Comparison of ENCODE assay signal across 29 mouse cellular contexts in genomic region chr19:31283617-31284016, GRCm38 (mm10).
A peak's percentile ranks its signal among the peaks of the same experiment; 100 is the strongest.
DNase-seq lines count a peak whose midpoint lies in the region; ATAC-seq and TF ChIP-seq lines count a peak whose summit lies in the region.
"Had no signal": no experiment of that assay in that cellular context is flagged by ENCODE, and none has a peak within 500 bp of the region (broad histone marks: within the 10 kb centered on the region; RNA-seq: fewer than 3 reads in every experiment).

No protein-coding gene starts in this region.

- 36% methylated on average over 2 of the region's 2 CpGs for WGBS in forebrain, embryonic 11.5 days
- 9% methylated on average over 2 of the region's 2 CpGs for WGBS in forebrain, postnatal 0 days
- WGBS in kidney, adult 2 months = 78% methylated on average over 2 of the region's 2 CpGs
- 83% methylated on average over 2 of the region's 2 CpGs for WGBS in kidney, embryonic 15.5 days
- WGBS in forebrain, embryonic 14.5 days = 12% methylated on average over 2 of the region's 2 CpGs
- 88% methylated on average over 2 of the region's 2 CpGs for WGBS in intestine, embryonic 16.5 days

- H3K27ac ChIP-seq in forebrain, embryonic 11.5 days (ENCODE audit: low read depth, low read length) = no peak overlapping the region
- H3K27ac ChIP-seq in forebrain, postnatal 0 days (ENCODE audit: low read depth, low read length) = no peak overlapping the region
- H3K27ac ChIP-seq in kidney, adult 2 months (ENCODE audit: insufficient read depth, low read depth, low read length) = no peak overlapping the region
- H3K27ac ChIP-seq in kidney, embryonic 15.5 days = no peak overlapping the region
- H3K27ac ChIP-seq in forebrain, embryonic 14.5 days (ENCODE audit: low read depth, low read length) = no peak overlapping the region
- no peak overlapping the region for H3K27ac ChIP-seq in intestine, embryonic 16.5 days (ENCODE audit: low read length)
- H3K27ac ChIP-seq: embryonic facial prominence, embryonic 10.5 days; embryonic facial prominence, embryonic 13.5 days; heart, embryonic 15.5 days; hindbrain, embryonic 10.5 days; hindbrain, embryonic 13.5 days; intestine, embryonic 15.5 days had no signal

- H3K27me3 ChIP-seq in forebrain, embryonic 11.5 days (ENCODE audit: control insufficient read depth, insufficient read depth, low read length) = no peaks in the 10 kb centered on the region
- no peaks in the 10 kb centered on the region for H3K27me3 ChIP-seq in forebrain, postnatal 0 days (ENCODE audit: insufficient read depth, low read length)
- H3K27me3 ChIP-seq in kidney, adult 2 months (replicated peaks; ENCODE audit: control insufficient read depth, insufficient read depth, low read length) = no peaks in the 10 kb centered on the region; the same call in 1 of the 2 replicates
- no peaks in the 10 kb centered on the region for H3K27me3 ChIP-seq in kidney, embryonic 15.5 days
- H3K27me3 ChIP-seq in forebrain, embryonic 14.5 days (replicated peaks; ENCODE audit: control insufficient read depth, insufficient read depth, low read length) = no peaks in the 10 kb centered on the region
- H3K27me3 ChIP-seq in intestine, embryonic 16.5 days (replicated peaks; ENCODE audit: control insufficient read depth, insufficient read depth, low read length) = no peaks in the 10 kb centered on the region
- H3K27me3 ChIP-seq: CH12.LX; embryonic facial prominence, embryonic 13.5 days; heart, embryonic 12.5 days; heart, embryonic 15.5 days; hindbrain, embryonic 13.5 days; intestine, embryonic 15.5 days had no signal

- no peak for DNase-seq in forebrain, embryonic 11.5 days (ENCODE audit: low spot score)
- no peak for DNase-seq in forebrain, postnatal 0 days
- peak; percentile 1 for DNase-seq in kidney, adult 2 months
- DNase-seq in forebrain, embryonic 14.5 days (ENCODE audit: low spot score) = peak; percentile 74
- DNase-seq in cerebellum, postnatal 25 days = no peak
- DNase-seq in retina, embryonic 14.5 days (ENCODE audit: low spot score) = no peak
- DNase-seq: adrenal gland, adult 2 months; adrenal gland, postnatal 14 days; B cell, adult 2 months; cerebellum, adult 11-12 months; cerebellum, adult 9-10 months; cerebellum, postnatal 14 days; gastrocnemius, postnatal 25 days; heart, adult 18-20 months; heart, postnatal 10 days; heart, postnatal 36 days; kidney, adult 18-20 months had no signal

- no peak overlapping the region for H3K4me3 ChIP-seq in forebrain, embryonic 11.5 days (ENCODE audit: low read depth, low read length)
- H3K4me3 ChIP-seq in forebrain, postnatal 0 days (ENCODE audit: low read depth, low read length) = no peak overlapping the region
- H3K4me3 ChIP-seq in kidney, adult 2 months (ENCODE audit: insufficient read depth, low read depth, low read length) = no peak overlapping the region
- H3K4me3 ChIP-seq in kidney, embryonic 15.5 days (replicated peaks) = no peak overlapping the region
- no peak overlapping the region for H3K4me3 ChIP-seq in forebrain, embryonic 14.5 days (ENCODE audit: low read depth, low read length)
- no peak overlapping the region for H3K4me3 ChIP-seq in intestine, embryonic 16.5 days (ENCODE audit: low read length)
- H3K4me3 ChIP-seq: embryonic facial prominence, embryonic 10.5 days; embryonic facial prominence, embryonic 13.5 days; heart, embryonic 12.5 days; heart, embryonic 15.5 days; hindbrain, embryonic 10.5 days; hindbrain, embryonic 13.5 days; intestine, embryonic 15.5 days had no signal

- H3K36me3 ChIP-seq in forebrain, embryonic 11.5 days (ENCODE audit: control insufficient read depth, insufficient read depth, low read length) = no peaks in the 10 kb centered on the region
- no peaks in the 10 kb centered on the region for H3K36me3 ChIP-seq in forebrain, postnatal 0 days (ENCODE audit: insufficient read depth)
- H3K36me3 ChIP-seq in kidney, adult 2 months (ENCODE audit: control insufficient read depth, insufficient read depth, low read length) = no peaks in the 10 kb centered on the region
- H3K36me3 ChIP-seq in kidney, embryonic 15.5 days = no peaks in the 10 kb centered on the region
- no peaks in the 10 kb centered on the region for H3K36me3 ChIP-seq in forebrain, embryonic 14.5 days (ENCODE audit: control insufficient read depth, insufficient read depth, low read length)
- no peaks in the 10 kb centered on the region for H3K36me3 ChIP-seq in intestine, embryonic 16.5 days (ENCODE audit: control insufficient read depth, insufficient read depth, low read length)
- H3K36me3 ChIP-seq: embryonic facial prominence, embryonic 10.5 days; embryonic facial prominence, embryonic 13.5 days; G1E; heart, embryonic 12.5 days; heart, embryonic 15.5 days; hindbrain, embryonic 10.5 days; hindbrain, embryonic 13.5 days; intestine, embryonic 15.5 days had no signal

- no peak overlapping the region for H3K9ac ChIP-seq in forebrain, embryonic 11.5 days (ENCODE audit: low read length)
- no peak overlapping the region for H3K9ac ChIP-seq in forebrain, postnatal 0 days
- H3K9ac ChIP-seq in kidney, embryonic 15.5 days = no peak overlapping the region
- H3K9ac ChIP-seq in forebrain, embryonic 14.5 days (ENCODE audit: low read length) = no peak overlapping the region
- H3K9ac ChIP-seq in intestine, embryonic 16.5 days (ENCODE audit: low read depth, low read length) = no peak overlapping the region
- H3K9ac ChIP-seq: embryonic facial prominence, embryonic 13.5 days; heart, embryonic 12.5 days; heart, embryonic 15.5 days; hindbrain, embryonic 13.5 days; intestine, embryonic 15.5 days had no signal

- TF ChIP-seq CTCF in forebrain, postnatal 0 days (IDR thresholded peaks at IDR 0.05; ENCODE audit: low read depth) = no peak
- TF ChIP-seq CTCF in kidney, adult 2 months (conservative IDR thresholded peaks at IDR 0.05; ENCODE audit: insufficient read depth, insufficient read length, low read depth, low read length) = no peak

- no peak for TF ChIP-seq POLR2A in kidney, adult 2 months (IDR thresholded peaks at IDR 0.05; ENCODE audit: low read depth, low read length)

- no peak overlapping the region for H3K4me2 ChIP-seq in forebrain, embryonic 11.5 days (ENCODE audit: low read depth, low read length, severe bottlenecking)
- H3K4me2 ChIP-seq in forebrain, postnatal 0 days (ENCODE audit: low read depth) = no peak overlapping the region
- no peak overlapping the region for H3K4me2 ChIP-seq in kidney, embryonic 15.5 days
- H3K4me2 ChIP-seq in forebrain, embryonic 14.5 days (ENCODE audit: low read length) = no peak overlapping the region
- no peak overlapping the region for H3K4me2 ChIP-seq in intestine, embryonic 16.5 days (ENCODE audit: low read depth, low read length)
- H3K4me2 ChIP-seq: embryonic facial prominence, embryonic 13.5 days; heart, embryonic 12.5 days; heart, embryonic 15.5 days; hindbrain, embryonic 13.5 days; intestine, embryonic 15.5 days had no signal

- no peaks in the 10 kb centered on the region for H3K9me3 ChIP-seq in forebrain, embryonic 11.5 days (ENCODE audit: control insufficient read depth, low read length)
- no peaks in the 10 kb centered on the region for H3K9me3 ChIP-seq in forebrain, postnatal 0 days (ENCODE audit: low read length)
- H3K9me3 ChIP-seq in kidney, embryonic 15.5 days (replicated peaks) = no peaks in the 10 kb centered on the region
- H3K9me3 ChIP-seq in forebrain, embryonic 14.5 days (replicated peaks; ENCODE audit: control insufficient read depth, low read length) = no peaks in the 10 kb centered on the region
- no peaks in the 10 kb centered on the region for H3K9me3 ChIP-seq in intestine, embryonic 16.5 days (ENCODE audit: control insufficient read depth, low read length)
- H3K9me3 ChIP-seq: embryonic facial prominence, embryonic 10.5 days; embryonic facial prominence, embryonic 13.5 days; G1E; heart, embryonic 12.5 days; heart, embryonic 15.5 days; hindbrain, embryonic 10.5 days; hindbrain, embryonic 13.5 days; intestine, embryonic 15.5 days had no signal

- peaks cover 2% of the 10 kb centered on the region; the same call in 1 of the 2 replicates for H3K4me1 ChIP-seq in forebrain, embryonic 11.5 days (replicated peaks; ENCODE audit: control insufficient read depth, insufficient read depth, low read length)
- H3K4me1 ChIP-seq in forebrain, postnatal 0 days (ENCODE audit: insufficient read depth) = no peaks in the 10 kb centered on the region
- no peaks in the 10 kb centered on the region for H3K4me1 ChIP-seq in kidney, adult 2 months (ENCODE audit: control insufficient read depth, insufficient read depth, low read length)
- H3K4me1 ChIP-seq in kidney, embryonic 15.5 days = no peaks in the 10 kb centered on the region
- 0 out of 2 replicates have a peak, but pooled peaks cover 11% of the 10 kb centered on the region for H3K4me1 ChIP-seq in forebrain, embryonic 14.5 days (ENCODE audit: control insufficient read depth, insufficient read depth, low read length)
- H3K4me1 ChIP-seq in intestine, embryonic 16.5 days (ENCODE audit: control insufficient read depth, insufficient read depth, low read length) = no peaks in the 10 kb centered on the region
- H3K4me1 ChIP-seq: embryonic facial prominence, embryonic 10.5 days; embryonic facial prominence, embryonic 13.5 days; heart, embryonic 15.5 days; hindbrain, embryonic 10.5 days; intestine, embryonic 15.5 days had no signal

- peak; percentile 66; the same call in 1 of the 2 replicates for ATAC-seq in forebrain, embryonic 11.5 days (replicated peaks; ENCODE audit: low FRiP score)
- ATAC-seq in forebrain, postnatal 0 days = no peak
- no peak for ATAC-seq in kidney, embryonic 15.5 days (replicated peaks; ENCODE audit: low FRiP score)
- ATAC-seq in forebrain, embryonic 14.5 days = peak; percentile 56
- no peak for ATAC-seq in intestine, embryonic 16.5 days
- ATAC-seq: hindbrain, embryonic 16.5 days; intestine, embryonic 15.5 days had no signal

Comparison
In these comparisons a context has a peak if more than half of its experiments do, and no peak if none do; other contexts are left out.
1. ATAC-seq: peak in forebrain, embryonic 11.5 days (single experiment) and forebrain, embryonic 14.5 days (single experiment); none in forebrain, postnatal 0 days (single experiment), kidney, embryonic 15.5 days (single experiment) and intestine, embryonic 16.5 days (single experiment).
2. DNase-seq: peak in kidney, adult 2 months (single experiment) and forebrain, embryonic 14.5 days (single experiment); none in forebrain, embryonic 11.5 days (single experiment), forebrain, postnatal 0 days (single experiment), cerebellum, postnatal 25 days (0 of 2) and retina, embryonic 14.5 days (single experiment).